Mouse (Mus musculus) c-Kit-negative CD71-positive TER-119-positive erythroid progenitor cells, embryonic 14.5 days (primary cell): ENCODE data around the gene Gm45785.
"Not testable (repeated sequence)": the region's sequence is repeated elsewhere in the genome, so short reads cannot be mapped to it uniquely, and the experiment has no call there.

Experiments
- DNase-seq: peaks from one replicate; pipeline ENCODE4 v3.0.0-alpha.2; 2013; ENCODE audit warnings: low read depth, low spot score

Gm45785 gene

GRCm38 (mm10) chr7:140855860-140856784, at the start of gene Gm45785:
Gene Gm45785 (minus strand): TSS chr7:140856331.
- DNase-seq, result peak; percentile 69

DNA sequence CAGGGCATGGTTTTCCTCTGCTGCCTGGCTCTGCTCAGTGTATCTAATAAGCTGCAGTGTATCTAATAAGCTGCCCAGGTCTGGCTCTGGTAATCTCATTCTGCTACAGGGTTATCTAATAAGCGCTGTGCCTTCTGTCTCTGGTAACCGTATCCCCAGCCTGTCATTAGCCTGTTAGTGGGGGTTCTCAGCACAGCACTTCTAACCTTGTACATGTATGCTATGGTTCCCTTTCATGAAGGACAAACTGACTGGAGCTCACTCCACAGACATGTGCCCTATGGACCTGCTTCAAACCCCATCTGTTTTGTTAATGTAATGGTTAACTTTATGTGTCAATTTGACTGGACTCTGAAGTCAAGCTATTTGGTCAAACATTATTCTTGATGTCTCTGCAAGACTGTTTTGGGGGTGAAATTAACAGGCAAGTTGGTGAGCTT, 49.5 kb upstream of the Gm45785 start:
- no peak for DNase-seq

GRCm38 (mm10) chr7:140903212-140903611, 47.1 kb upstream of the Gm45785 start:
- DNase-seq, result peak; percentile 50

- no peak for DNase-seq
These were observed 46.1 kb upstream of the Gm45785 start for GRCm38 (mm10) chr7:140902036-140902875.

DNA sequence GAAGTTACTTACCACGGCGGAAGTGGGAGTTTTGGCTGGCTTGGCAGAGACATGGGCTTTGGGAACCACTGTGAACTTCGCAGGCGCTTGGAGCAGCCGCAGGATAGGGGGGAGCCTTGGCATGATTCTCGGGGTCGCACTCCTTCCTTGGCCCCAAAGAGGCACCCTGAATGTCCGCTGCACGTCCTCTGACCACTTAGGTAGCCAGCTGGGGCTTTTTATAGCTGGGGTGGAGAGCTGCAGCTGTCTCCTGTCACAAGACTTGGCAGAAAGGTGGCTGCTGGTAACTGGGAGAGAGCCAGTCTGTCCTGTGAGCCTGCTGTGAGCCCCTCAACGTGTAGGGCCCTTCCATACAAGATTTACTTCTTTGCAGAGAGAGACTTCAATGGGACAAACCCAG, 44.1 kb upstream of the Gm45785 start, which contains the start of gene Cox8b:
Gene Cox8b, minus strand, starts transcription at position 227 of the 400 bp plus-strand sequence.
- no peak for DNase-seq

- DNase-seq, result no peak
These were observed 43.0 kb upstream of the Gm45785 start for GRCm38 (mm10) chr7:140899121-140899520.

DNA sequence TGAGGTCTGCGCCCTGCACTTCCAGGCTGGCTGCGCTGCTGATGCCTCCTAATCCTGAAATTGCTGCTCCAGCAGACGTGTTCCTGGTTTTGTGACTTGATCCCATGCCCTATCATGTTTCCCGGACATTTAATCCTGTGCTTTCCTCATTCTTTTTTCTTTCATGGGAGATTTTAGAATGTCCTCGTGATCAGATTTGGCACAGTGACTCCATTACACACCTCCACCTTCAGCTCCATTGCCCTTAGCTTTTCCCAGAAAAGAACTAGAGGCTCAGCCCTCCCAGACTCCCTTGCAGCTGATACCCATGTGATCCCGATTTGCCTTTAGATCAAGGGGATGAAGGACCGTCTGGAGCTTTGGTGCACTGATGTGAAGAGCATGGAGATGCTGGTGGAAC, 41.7 kb upstream of the Gm45785 start:
- DNase-seq, result no peak

DNA sequence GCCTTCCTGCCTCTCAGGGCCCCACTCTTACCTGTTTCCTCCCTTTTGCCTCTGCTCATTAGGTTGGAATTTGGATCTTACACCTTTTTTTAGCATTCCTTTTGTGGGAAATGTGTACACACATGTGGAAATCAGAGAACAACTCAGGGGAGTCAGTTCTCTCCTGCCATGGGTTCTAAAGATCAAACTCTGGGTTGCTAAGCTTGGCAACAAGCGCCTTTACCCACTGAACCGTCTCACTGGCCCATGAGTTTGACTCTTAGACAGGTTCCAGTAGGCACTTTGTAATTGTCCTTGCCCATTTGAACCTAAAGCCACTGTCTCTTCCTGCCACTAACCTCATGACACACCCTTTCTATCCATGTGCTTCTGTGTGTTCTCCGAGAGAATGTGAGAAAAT, 38.5 kb upstream of the Gm45785 start:
- DNase-seq, result no peak

GRCm38 (mm10) chr7:140894031-140894430, 37.9 kb upstream of the Gm45785 start:
- no peak for DNase-seq

- not testable (repeated sequence) for DNase-seq
These were observed 34.5 kb upstream of the Gm45785 start for GRCm38 (mm10) chr7:140890636-140891035.

DNA sequence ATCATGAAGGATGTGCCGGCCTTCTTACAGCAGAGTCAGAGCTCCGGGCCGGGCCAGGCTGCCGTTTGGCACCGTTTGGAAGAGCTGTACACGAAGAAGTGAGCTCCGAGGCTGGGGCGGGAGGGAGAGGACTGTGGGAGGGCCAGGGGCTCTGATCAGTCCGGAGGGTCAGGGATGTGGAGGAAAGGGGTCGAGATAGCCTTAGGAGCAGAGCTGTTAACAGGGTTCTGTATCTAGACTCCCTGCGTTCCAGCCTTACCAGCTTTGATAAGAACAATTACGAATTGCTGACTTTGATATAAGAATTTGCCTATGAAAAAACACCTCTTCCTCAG, 26.3 kb upstream of the Gm45785 start:
- no peak for DNase-seq

GRCm38 (mm10) chr7:140881696-140882468, 25.8 kb upstream of the Gm45785 start, which contains the start of the genes Psmd13 and Sirt3:
Gene Psmd13 (plus strand): TSS chr7:140881968.
Gene Sirt3 (minus strand): TSS chr7:140882309.
- DNase-seq, result peak; percentile 95

DNA sequence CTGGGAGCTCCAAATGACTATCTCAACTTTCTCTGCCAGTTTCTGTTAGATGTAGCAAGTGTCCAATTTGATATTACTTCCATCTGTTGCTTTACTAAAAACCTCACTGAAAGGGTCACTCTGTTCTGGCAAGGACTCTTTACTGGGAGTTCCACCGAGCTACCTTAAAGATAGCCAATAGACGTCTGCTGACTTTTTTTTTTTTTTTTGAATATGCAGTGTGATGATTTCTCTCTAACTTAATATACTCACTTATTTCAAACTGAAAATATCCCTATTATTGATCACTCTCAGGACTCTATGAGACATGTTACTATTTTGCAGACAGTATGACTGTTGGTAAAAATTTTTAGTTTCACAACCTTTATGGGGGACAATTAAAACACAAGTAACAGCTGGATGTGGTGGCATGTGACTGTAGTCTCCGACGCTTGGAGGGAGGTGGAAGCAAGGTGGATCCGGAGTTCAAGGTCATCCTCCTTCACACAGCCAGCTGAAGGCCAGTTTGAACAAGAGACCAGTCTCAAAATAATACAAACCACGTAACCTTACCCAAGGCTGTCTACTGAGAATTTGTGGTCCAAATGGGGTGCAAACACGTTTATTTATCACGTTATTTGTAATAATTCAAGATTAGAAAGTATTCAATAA, 24.9 kb upstream of the Gm45785 start:
- DNase-seq, result no peak

- no peak for DNase-seq
These were observed 24.3 kb upstream of the Gm45785 start for GRCm38 (mm10) chr7:140880419-140880818.

- no peak for DNase-seq
These were observed 23.2 kb upstream of the Gm45785 start for GRCm38 (mm10) chr7:140879355-140879754.

- DNase-seq, result no peak
These were observed 21.2 kb upstream of the Gm45785 start for GRCm38 (mm10) chr7:140877364-140877763.

GRCm38 (mm10) chr7:140874224-140874623, 18.1 kb upstream of the Gm45785 start:
- no peak for DNase-seq

- no peak for DNase-seq
These were observed 8.6 kb upstream of the Gm45785 start for GRCm38 (mm10) chr7:140864761-140865160.

DNA sequence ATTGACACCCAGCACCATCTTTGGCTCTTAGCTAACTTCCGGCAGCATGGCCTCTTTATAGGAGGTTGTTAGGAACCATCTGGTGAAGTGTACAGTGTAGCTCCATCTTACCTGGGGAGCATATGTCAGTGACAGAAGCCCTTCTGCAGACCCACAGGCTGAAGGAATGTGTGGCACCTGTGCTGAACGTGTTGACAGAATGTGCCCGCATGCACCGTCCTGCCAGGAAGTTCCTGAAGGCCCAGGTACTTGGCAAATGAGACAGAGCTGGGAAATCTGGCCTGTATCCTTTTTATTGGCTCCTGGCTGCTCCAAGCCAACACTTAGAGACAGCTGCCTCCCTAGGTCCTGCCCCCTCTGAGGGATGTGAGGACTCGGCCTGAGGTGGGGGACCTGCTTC, 4.6 kb upstream of the Gm45785 start:
- no peak for DNase-seq

DNA sequence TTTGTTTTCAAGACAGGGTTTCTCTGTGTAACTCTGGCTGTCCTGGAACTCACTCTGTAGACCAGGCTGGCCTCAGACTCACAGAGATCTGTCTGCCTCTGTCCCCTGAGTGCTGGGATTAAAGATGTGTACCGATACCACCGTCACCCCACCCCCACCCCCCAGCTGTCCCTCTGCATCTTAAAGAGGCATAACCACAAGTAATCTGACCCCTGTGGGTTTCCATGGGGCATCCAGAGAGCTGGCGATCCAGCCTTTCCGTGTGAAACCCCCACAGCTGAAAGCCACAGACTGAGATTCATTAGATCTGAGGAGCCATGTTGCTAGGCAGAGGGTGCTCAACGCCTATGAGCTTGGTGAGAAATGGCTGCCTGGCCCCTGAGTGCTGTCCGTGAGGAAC, 3.9 kb upstream of the Gm45785 start:
- DNase-seq, result no peak

- DNase-seq, result no peak
These were observed 2.6 kb upstream of the Gm45785 start for GRCm38 (mm10) chr7:140858746-140859145.
